Mouse (Mus musculus) heart, embryonic 16.5 days (tissue): ENCODE results near the gene Trafd1. TPM values are rescaled to one million over a fixed set of nuclear protein-coding genes. Genes with fewer than 3 reads are reported as not detected.
A peak's percentile ranks its signal among the peaks of the same experiment; 100 is the strongest.

Experiments
- ATAC-seq: fragments of 200-750 bp; cut with Nextera tagmentation; replicated peaks from 2 replicates; pipeline ENCODE4 v1.8.0; 2017; ENCODE audit warnings: moderate number of reproducible peaks; ENCODE audit not compliant: insufficient read depth, low FRiP score; ENCODE audit errors: extremely low read depth
- H3K27ac ChIP-seq: fragments of 300-500 bp; sonication (generic); 2 replicates; pipeline ENCODE4 v1.5.1; 2014; ENCODE audit warnings: mild to moderate bottlenecking, low read length, control low read depth, moderate library complexity
- H3K27me3 ChIP-seq: fragments of 300-500 bp; sonication (generic); 2 replicates; pipeline ENCODE4 v1.6.1; 2014; ENCODE audit warnings: low read length, mixed read lengths; ENCODE audit not compliant: control insufficient read depth, insufficient read depth
- H3K36me3 ChIP-seq: fragments of 300-500 bp; sonication (generic); 2 replicates; pipeline ENCODE4 v1.6.1; 2014; ENCODE audit not compliant: control insufficient read depth, insufficient read depth
- H3K4me1 ChIP-seq: fragments of 300-500 bp; sonication (generic); 2 replicates; pipeline ENCODE4 v1.6.1; 2014; ENCODE audit warnings: low read length, mixed read lengths; ENCODE audit not compliant: control insufficient read depth, insufficient read depth
- H3K4me2 ChIP-seq: fragments of 300-500 bp; sonication (generic); 2 replicates; pipeline ENCODE4 v1.6.1; 2014; ENCODE audit warnings: low read depth, mild to moderate bottlenecking, control low read depth, low read length
- H3K4me3 ChIP-seq: fragments of 300-500 bp; sonication (generic); 2 replicates; pipeline ENCODE4 v1.5.1; 2014; ENCODE audit warnings: mild to moderate bottlenecking, control low read depth, low read length
- H3K9ac ChIP-seq: fragments of 300-500 bp; sonication (generic); 2 replicates; pipeline ENCODE4 v1.6.1; 2014; ENCODE audit warnings: low read length, control low read depth
- H3K9me3 ChIP-seq: fragments of 300-500 bp; sonication (generic); replicated peaks from 2 replicates; pipeline ENCODE4 v1.6.1; 2016; ENCODE audit warnings: low read length; ENCODE audit not compliant: control insufficient read depth
- WGBS: fragments of 180-500 bp; shearing (Covaris S2); extraction: QIAGEN DNeasy Blood & Tissue Kit; methylation state at CpG from one replicate; pipeline ENCODE4 v1.1.7; 2014; 5-methylcytosine and 5-hydroxymethylcytosine counted together
- polyA plus RNA-seq: library from polyadenylated mRNA; unstranded; fragments of >200 nt; fragmentation: Nextera tagmentation; extraction: Ambion mirVana; gene quantifications from 2 replicates; pipeline ENCODE4 v1.2.1, GENCODE M21; 2015

The Trafd1 gene
- polyA plus RNA-seq, 1 experiment from 2014 or later = 86.3 TPM

GRCm38 (mm10) chr5:121329333-121330058 lies 55.9 kb downstream of the Trafd1 start:
- WGBS = 63% methylated on average over 11 of the region's 11 CpGs
- peak overlapping the region; percentile 55 for H3K4me2 ChIP-seq
- no peaks in the 10 kb centered on the region for H3K9me3 ChIP-seq
- peaks cover 65% of the 10 kb centered on the region for H3K36me3 ChIP-seq
- ATAC-seq = peak; percentile 56; the same call in 1 of the 2 replicates
- peak overlapping the region; percentile 56; the same call in 1 of the 2 replicates for H3K9ac ChIP-seq
- no peaks in the 10 kb centered on the region for H3K27me3 ChIP-seq
- H3K27ac ChIP-seq = peak overlapping the region; percentile 80
- H3K4me3 ChIP-seq = peak overlapping the region; percentile 40
- peaks cover 2% of the 10 kb centered on the region; the same call in 1 of the 2 replicates for H3K4me1 ChIP-seq

GRCm38 (mm10) chr5:121326079-121326805 lies 59.2 kb downstream of the Trafd1 start:
- Histone ChIP-seq H3K9me3 (no peaks in the 10 kb centered on the region), H3K27ac (no peak overlapping the region), H3K36me3 (peaks cover 71% of the 10 kb centered on the region), H3K4me2 (no peak overlapping the region), H3K9ac (no peak overlapping the region), H3K4me1 (peaks cover 2% of the 10 kb centered on the region; the same call in 1 of the 2 replicates), H3K27me3 (no peaks in the 10 kb centered on the region), H3K4me3 (no peak overlapping the region)
- ATAC-seq = no peak
- 90% methylated on average over 14 of the region's 14 CpGs for WGBS

Other genes with a start within 250 kb of the Trafd1 start
- gene Ptpn11, start 194.2 kb downstream of the Trafd1 start, polyA plus RNA-seq = 17.4 and 19.4 TPM in 2 replicates
- 325 and 345 TPM in 2 replicates for gene Rpl6, start 181.2 kb downstream of the Trafd1 start, polyA plus RNA-seq
- 2.6 and 3.4 TPM in 2 replicates for gene Hectd4, start 165.4 kb downstream of the Trafd1 start, polyA plus RNA-seq
- 35.5 and 36.3 TPM in 2 replicates for gene Naa25, start 12.3 kb upstream of the Trafd1 start, polyA plus RNA-seq
- 4.5 and 4.8 TPM in 2 replicates for gene Tmem116, start 66.3 kb upstream of the Trafd1 start, polyA plus RNA-seq
- 128 and 131 TPM in 2 replicates for gene Erp29, start 66.9 kb upstream of the Trafd1 start, polyA plus RNA-seq
- 0.12 and 0.14 TPM in 2 replicates for gene Adam1b, start 117.8 kb upstream of the Trafd1 start, polyA plus RNA-seq
- 0.54 and 1.3 TPM in 2 replicates for gene Adam1a, start 159.8 kb upstream of the Trafd1 start, polyA plus RNA-seq
- 0.32 TPM in 1 of 2 replicates, not detected in the other for gene Gm42878, start 159.8 kb upstream of the Trafd1 start, polyA plus RNA-seq
- 36.6 and 39.3 TPM in 2 replicates for gene Mapkapk5, start 160.3 kb upstream of the Trafd1 start, polyA plus RNA-seq
- 132 and 133 TPM in 2 replicates for gene Aldh2, start 208.2 kb upstream of the Trafd1 start, polyA plus RNA-seq
- gene Acad12, start 233.3 kb upstream of the Trafd1 start, polyA plus RNA-seq = 6.7 TPM in 2 replicates